Mouse (Mus musculus): ENCODE measurements around the gene Zfp988.
"Not testable (repeated sequence)": the region's sequence is repeated elsewhere in the genome, so short reads cannot be mapped to it uniquely, and the experiment has no call there.

The Zfp988 gene

DNA sequence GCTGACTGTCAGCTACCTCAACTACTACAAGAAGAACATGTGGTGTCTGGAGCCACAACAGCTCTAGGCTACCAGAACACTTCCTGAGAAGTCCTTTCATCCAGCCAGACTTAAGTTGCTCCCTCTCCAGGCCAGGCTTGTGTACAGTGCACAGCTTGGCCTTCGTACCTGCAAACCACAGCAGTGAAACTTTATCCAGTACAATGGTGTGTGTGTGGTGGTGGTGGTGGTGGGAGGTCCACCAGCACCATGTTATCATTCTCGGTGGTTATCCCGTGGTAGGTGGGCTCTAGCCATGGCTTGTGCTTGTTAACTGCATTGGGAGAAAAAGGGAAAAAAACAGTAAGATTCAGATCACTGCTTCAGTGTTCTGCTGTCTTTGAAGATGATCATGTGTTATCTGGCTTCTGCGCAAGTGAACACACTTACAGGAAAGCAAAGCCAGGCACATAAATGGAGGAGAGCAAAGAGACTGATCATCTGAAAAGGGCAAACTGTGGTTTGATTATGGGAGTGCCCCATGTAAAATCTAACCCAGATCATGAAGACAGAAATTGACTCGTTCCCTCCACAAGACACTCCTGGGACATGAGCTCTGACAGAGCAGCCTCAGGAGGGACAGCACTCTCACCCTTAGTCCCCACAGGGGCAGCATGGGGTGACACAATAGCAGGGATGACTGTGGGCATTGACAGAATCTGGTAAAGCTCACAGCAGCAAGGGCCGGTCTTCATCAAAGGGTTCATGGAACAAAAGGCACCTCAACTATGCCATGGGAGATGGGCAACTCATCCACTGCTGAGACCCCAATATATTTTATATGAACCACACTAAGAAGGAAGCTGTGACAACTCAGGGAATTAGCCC is 37.8 kb downstream of the Zfp988 start:
- DNase-seq (ENCODE audit: low read depth) = not testable (repeated sequence)

DNA sequence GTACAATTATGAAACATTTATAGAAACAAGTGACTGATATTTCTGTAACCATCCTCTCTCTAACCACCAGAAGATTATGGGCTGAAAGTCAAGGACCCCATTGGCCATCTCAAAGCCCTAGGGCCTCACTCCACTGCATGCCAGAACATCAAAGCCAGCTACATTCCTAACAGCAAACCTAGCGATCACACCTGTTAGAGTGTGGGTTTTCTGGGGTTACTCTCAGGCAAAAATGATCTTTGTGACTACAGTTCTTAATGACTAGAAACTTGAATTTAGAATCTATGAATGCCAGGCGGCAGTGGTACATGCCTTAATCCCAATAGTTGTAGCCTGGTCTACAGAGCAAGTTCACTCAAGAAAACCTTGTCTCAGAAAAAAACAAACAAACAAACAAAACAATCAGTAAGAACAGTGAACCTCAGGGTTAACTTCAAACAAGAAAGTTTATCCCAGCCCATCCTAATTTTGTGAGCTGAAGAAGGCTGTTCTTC is 39.6 kb downstream of the Zfp988 start:
- not testable (repeated sequence) for DNase-seq (ENCODE audit: low read depth)

DNA sequence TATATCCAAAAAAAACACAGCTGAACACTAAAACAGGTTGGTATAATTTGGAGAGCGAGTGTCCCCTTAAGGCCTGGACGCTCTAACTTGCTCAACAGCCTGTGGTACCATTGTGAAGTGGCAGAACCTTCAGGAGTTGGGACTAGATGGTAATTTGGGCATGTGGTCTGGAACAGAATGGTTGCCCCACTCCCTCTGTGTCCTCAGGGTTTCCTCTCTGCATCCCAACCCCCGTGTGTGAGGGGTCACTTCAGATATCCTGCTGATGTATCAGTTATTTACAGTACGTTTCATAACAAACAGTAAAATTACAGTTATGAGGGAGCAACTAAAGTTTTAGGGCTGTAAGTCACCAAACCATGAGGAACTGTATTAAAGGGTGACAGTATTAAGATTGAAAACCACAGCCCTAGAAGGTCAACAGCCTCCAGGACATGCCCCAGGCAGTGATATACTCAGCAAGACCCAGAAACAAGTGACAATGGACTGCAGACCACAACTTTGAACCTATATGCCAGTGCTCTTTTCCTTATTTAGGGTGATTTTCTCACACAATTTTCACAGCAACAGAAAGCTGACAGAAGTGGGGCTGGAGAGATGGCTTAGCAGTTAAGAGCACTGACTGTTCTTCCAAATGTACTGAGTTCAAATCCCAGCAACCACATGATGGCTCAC is 41.0 kb downstream of the Zfp988 start:
- DNase-seq (ENCODE audit: low read depth) = not testable (repeated sequence)

DNA sequence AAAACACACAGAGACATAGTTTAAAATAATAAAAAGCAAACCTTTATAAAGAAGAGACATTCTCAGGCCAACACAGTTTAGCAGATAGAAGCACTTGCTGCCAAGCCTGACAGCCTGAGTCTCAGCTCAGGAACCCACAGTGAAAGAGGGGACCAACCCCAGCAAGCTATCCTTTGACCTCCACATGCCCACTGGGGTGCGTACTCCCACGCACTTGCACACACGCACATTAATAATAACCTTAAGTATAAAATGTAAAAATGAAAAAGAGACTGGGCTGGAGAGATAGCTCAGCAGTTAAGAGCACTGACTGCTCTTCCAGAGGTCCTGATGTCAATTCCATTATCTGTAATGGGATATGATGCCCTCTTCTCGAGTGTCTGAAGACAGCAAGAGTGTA is 41.8 kb downstream of the Zfp988 start:
- not testable (repeated sequence) for DNase-seq (ENCODE audit: low read depth)

DNA sequence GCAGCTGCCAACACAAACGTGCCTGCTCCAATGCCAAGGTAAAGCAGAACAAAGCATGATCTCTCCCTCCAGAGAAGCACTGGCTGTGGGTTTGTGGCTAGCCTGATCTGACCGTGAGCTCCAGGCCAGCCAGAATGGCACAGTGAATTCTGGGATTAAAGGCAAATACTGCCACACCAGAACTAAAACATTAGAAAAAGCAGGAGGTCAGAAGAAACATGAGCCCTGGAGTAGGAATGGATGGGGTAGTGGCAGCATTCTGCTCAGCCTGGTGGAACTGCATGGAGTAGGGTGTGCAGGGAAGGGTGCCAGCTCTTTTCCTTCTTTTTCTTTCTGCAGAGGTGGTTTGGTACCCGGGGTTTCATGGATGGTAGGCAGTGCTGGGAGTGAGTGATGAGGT is 42.4 kb downstream of the Zfp988 start:
- not testable (repeated sequence) for DNase-seq (ENCODE audit: low read depth)

DNA sequence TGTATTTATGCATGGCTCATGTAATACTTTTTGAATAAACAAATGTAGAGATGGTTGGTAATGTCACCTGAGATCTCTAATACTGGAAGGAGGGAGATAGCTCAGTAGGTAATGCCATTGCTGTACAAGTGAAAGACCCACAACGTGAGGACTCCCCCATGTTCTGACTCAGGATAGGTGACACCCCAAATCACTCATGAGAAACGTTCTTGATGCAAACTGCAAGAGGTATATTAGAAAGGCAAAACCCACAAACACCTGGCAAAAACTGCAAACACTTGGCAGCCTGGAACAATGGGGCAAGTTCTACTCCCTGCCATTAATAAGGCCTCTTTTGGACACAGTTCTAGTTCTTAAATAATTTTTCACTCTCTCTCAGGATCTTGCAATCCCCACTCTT is 42.9 kb downstream of the Zfp988 start:
- not testable (repeated sequence) for DNase-seq (ENCODE audit: low read depth)

DNA sequence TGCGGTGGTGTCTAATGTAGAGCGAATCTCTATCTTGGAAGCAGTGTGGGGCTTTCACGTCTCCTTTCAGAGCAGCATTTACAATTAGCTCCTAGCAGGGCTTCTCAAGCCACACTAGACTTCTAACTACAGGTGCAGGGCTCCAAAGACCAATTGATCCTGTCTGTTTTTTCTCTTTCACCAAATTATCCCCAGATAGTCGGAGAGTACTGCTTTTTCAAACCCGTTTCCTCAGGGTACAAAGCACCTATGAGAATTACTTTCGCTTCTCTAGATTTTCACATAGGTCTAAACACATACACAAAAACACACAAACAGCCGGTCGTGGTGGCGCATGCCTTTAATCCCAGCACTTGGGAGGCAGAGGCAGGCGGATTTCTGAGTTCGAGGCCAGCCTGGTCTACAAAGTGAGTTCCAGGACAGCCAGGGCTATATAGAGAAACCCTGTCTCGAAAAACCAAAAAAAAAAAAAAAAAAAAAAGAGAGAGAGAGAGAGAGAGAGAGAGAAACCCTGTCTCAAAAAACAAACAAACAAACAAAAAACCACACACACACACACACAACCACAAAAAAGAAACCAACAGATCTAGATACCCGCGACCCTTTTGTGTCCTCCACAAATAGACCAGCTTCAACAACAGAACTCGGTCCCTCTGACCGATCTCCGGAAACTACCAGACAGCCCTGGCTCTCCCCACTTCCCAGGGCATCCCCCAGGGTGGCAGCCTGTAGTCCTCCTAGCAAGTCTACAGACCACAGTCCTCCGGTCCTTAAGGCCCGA is 43.6 kb downstream of the Zfp988 start:
- not testable (repeated sequence) for DNase-seq (ENCODE audit: low read depth)

DNA sequence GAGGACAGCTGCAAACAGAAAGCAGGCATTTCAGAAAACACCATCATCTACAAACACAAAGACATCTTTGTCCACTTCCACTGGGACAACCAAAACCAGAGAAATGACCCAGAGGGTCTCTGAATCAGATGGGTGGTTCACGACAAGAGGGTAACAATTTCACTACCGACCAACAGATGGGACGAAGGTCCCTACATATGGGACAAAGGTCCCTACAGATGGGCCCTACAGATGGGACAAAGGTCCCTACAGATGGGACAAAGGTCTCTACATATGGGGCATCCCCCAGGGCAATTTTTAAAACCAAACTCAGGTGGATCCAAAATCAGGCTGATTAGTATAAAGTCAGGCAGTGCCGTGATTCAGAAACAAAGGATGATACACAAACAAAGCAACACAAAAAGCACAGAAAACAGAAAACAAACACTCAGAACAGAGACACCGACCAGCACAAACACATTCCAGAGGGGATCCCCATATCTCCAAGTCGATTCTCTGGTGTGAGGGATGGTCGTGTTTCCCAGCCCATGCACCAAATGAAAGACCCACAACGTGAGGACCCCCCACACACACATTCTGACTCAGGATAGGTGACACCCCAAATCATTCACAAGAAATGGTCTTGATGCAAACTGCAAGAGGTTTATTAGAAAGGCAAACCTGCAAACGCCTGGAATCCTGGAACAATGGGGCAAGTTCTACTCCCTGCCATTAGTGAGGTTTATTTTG is 44.4 kb downstream of the Zfp988 start:
- not testable (repeated sequence) for DNase-seq (ENCODE audit: low read depth)

DNA sequence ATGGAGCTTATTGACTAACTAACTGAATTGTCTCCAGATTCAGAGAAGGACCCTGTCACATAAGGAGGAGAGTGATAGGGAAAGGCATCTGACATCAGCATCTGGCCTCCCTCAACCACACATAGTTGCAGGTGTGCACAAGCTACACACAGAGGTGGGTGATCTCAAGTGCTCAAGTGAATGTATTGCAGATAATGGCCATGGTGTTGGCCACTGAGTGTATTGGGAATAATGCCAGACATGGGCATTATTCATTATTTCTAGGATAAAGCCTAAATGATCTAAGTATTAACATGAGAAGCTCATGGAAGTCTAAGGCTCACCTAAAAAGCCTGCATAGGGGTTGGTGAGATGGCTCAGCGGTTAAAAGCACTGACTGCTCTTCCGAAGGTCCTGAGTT is 45.1 kb downstream of the Zfp988 start:
- not testable (repeated sequence) for DNase-seq (ENCODE audit: low read depth)

DNA sequence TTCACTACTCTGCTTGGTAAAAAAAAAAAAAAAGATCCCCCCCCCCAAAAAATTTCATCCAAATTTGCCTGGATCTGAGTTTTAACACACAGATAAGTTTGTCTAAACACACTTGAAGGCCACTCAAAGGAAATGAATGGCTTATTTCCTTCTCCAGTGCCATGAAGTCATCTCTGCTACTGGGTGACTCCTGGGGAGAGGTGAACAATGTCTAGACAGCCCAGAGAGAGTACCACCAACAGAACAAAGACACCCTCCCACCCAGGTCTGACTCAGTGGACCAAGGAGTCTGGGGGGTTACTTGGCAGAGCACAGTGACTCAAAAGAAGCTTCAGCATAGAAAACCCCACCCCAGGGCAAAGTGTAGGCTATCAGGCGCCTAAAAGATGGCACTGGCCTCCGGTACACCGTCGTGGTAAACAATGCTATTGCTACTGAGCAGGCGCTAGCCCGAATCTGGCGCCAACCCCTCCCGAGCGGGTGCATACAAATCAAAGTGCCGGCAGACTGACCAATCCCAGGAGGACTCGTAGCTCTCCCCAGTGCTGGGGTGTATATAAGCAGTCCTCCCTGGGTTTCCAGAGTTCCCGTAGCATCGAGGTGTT is 46.0 kb downstream of the Zfp988 start:
- not testable (repeated sequence) for DNase-seq (ENCODE audit: low read depth)

DNA sequence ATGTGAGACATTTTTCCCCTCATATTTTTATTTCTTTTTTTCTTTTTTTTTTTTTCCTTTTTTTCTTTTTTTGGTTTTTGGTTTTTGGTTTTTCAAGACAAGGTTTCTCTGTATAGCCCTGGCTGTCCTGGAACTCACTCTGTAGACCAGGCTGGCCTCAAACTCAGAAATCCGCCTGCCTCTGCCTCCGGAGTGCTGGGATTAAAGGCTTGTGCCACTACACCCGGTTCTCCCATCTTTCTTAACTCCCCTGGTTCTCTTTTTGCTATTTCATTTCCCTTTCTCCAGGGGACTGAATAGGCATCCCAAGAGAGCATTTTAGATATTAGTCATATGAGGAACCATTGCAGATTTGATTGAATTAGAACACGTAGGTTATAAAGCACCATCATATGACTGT is 48.2 kb downstream of the Zfp988 start:
- not testable (repeated sequence) for DNase-seq (ENCODE audit: low read depth)

DNA sequence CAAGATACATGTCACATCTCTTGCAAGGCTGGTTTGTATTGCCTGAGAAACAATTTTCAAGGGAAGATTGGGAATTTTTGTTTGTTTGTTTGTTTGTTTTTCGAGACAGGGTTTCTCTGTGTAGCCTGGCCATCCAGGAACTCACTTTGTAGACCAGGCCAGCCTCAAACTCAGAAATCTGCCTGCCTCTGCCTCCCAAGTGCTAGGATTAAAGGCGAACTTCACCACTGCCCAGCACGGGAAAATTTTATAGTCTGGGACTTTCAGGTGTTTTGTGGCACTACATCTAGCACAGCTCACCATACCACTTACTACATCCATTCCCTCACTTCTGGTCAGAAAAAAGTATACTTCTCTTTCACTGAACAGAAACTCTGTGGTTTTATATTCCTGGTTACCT is 50.6 kb downstream of the Zfp988 start:
- DNase-seq (ENCODE audit: low read depth) = not testable (repeated sequence)

DNA sequence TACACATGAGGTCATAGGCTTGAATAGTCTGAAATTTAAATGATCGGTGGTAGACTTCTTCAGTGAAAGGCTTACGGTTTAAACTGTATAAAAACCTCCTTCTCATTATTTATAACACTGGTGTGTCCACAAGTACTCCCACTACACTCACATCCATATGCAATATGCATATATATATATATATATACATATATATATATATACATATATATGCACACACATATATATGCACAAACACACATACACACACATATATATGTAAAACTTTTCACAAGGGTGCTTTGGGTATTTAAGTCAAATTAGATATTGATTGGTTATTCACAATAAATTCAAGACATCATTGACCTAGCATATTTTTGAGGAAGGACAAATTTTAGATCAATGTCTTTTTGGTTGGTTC is 51.7 kb downstream of the Zfp988 start:
- not testable (repeated sequence) for DNase-seq (ENCODE audit: low read depth)

DNA sequence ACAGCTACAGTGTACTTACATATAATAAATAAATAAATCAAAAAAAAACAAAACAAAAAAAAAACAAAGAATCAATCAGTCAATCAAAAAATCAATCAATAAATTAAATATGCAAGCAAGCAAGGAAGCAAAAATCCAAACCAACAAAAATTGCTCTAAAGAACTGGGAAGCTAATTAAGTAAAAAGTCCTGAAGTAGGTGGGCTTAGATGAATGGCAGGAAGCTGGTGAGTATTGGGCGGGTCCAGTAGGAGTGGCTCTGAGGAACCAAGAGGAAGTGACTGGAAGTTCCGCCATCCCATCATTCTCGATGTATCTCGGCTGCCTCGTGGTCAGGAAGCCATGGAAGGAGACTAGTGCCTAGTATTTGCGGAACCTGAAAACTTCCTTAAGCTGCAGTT is 55.5 kb downstream of the Zfp988 start, which contains the start of gene Zfp978:
Gene Zfp978, plus strand, starts transcription at position 301 of the 400 bp plus-strand sequence.
- DNase-seq (ENCODE audit: low read depth) = not testable (repeated sequence)

DNA sequence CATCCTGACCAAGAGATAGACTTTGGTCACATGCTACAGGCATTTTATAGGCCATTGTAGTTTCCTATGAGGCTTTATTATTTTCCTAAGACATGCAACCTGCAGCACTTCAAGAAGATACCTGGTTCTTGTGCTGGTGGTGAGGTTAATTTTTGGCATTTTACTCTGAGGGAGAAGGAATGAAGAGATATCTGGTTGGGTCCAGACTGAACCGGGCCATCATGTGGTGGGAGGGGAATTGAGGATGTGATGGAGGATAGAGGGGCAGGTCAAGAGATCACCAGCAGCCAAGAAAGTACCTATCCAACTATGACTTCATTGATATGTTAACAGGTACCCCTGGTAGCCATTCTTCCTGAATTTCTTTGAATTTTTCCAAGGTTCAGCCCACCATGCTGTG is 56.4 kb downstream of the Zfp988 start:
- DNase-seq (ENCODE audit: low read depth) = not testable (repeated sequence)

DNA sequence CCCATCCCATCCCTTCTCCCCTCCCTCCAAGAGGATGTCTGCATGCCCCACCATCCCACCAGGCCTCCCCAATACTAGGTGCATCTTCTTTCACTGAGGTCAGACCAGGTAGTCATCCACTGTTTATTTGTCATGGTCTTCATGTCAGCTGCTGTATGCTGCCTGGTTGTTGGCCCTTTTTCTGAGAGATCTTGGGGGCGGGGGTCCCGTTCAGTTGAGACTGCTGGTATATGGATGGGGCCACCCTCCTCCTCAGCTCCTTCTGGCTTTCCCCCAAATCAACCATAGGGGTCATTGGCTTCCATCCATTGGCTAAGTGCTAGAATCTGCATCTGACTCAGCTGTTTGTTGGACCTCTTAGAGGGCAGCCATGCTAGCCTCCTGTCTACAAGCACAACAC is 64.1 kb downstream of the Zfp988 start:
- not testable (repeated sequence) for DNase-seq (ENCODE audit: low read depth)

DNA sequence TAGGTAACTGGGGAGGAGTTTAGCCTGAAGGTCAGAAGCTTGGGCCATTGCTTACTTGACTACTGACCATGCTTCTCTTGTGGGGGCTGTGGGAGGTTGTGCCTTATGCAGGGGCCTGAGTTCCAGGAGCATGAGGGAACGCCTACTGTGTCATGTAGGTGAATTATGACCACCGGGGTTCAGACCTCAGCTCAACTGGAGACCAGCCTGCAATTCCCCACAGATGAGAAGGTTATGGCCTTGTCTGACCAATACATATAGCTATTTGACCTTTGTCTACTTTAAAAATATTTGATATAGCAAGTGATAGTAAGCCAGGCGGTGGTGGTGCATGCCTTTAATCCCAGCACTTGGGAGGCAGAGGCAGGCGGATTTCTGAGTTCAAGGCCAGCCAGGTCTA is 77.7 kb downstream of the Zfp988 start:
- DNase-seq (ENCODE audit: low read depth) = not testable (repeated sequence)
